Mouse (Mus musculus) forebrain, postnatal 0 days (tissue): ENCODE results near the gene Polr3h. TPM values are rescaled to one million over a fixed set of nuclear protein-coding genes. Genes with fewer than 3 reads are reported as not detected.

Experiments used
- ATAC-seq: fragments of 200-750 bp; cut with Nextera tagmentation; 2 replicates; pipeline ENCODE4 v1.8.0; 2017; ENCODE audit warnings: mild to moderate bottlenecking, moderate library complexity
- DNase-seq: peaks from one replicate; pipeline ENCODE4 v3.0.0-alpha.2; 2015
- H3K27ac ChIP-seq: fragments of 300-500 bp; sonication (generic); 2 replicates; pipeline ENCODE4 v1.5.1; 2014; ENCODE audit warnings: low read depth, mild to moderate bottlenecking, antibody characterized with exemption, low read length, moderate library complexity, mixed read lengths
- H3K27me3 ChIP-seq: fragments of 300-500 bp; sonication (generic); 2 replicates; pipeline ENCODE4 v1.6.1; 2014; ENCODE audit warnings: mild to moderate bottlenecking, low read length, mixed read lengths; ENCODE audit not compliant: insufficient read depth
- H3K36me3 ChIP-seq: fragments of 300-500 bp; sonication (generic); 2 replicates; pipeline ENCODE4 v1.6.1; 2014; ENCODE audit warnings: mild to moderate bottlenecking, moderate library complexity; ENCODE audit not compliant: insufficient read depth
- H3K4me1 ChIP-seq: fragments of 300-500 bp; sonication (generic); 2 replicates; pipeline ENCODE4 v1.6.1; 2014; ENCODE audit warnings: antibody characterized with exemption; ENCODE audit not compliant: insufficient read depth
- H3K4me2 ChIP-seq: fragments of 300-500 bp; sonication (generic); 2 replicates; pipeline ENCODE4 v1.6.1; 2014; ENCODE audit warnings: low read depth, mild to moderate bottlenecking, moderate library complexity
- H3K4me3 ChIP-seq: fragments of 300-500 bp; sonication (generic); 2 replicates; pipeline ENCODE4 v1.5.1; 2014; ENCODE audit warnings: low read depth, low read length, mixed read lengths
- H3K9ac ChIP-seq: fragments of 300-500 bp; sonication (generic); 2 replicates; pipeline ENCODE4 v1.6.1; 2014; ENCODE audit warnings: mild to moderate bottlenecking
- H3K9me3 ChIP-seq: fragments of 300-500 bp; sonication (generic); 2 replicates; pipeline ENCODE4 v1.6.1; 2016; ENCODE audit warnings: low read length
- CTCF ChIP-seq: sonication (generic); IDR thresholded peaks from 2 replicates; pipeline ENCODE4 v1.5.1; 2016; ENCODE audit warnings: antibody characterized with exemption, control low read depth, low read depth
- WGBS: fragments of 180-500 bp; shearing (Covaris S2); extraction: QIAGEN DNeasy Blood & Tissue Kit; methylation state at CpG from one replicate; pipeline ENCODE4 v1.1.7; 2014; 5-methylcytosine and 5-hydroxymethylcytosine counted together
- polyA plus RNA-seq: library from polyadenylated mRNA; unstranded; fragments of >200 nt; fragmentation: Nextera tagmentation; extraction: Ambion mirVana; gene quantifications from 2 replicates; pipeline ENCODE4 v1.2.1, GENCODE M21; 2015
- total RNA-seq: library from RNA; depleted of rRNA; stranded (reverse); fragments of >200 nt; gene quantifications from 2 replicates; pipeline ENCODE4 v1.2.3, GENCODE M21; 2014

The Polr3h gene
- total and polyA plus RNA-seq, 2 experiments from 2014 or later, result 52.8 to 105 TPM

GRCm38 (mm10) chr15:81891140-81891802 is 34.8 kb downstream of the Polr3h start:
- 92% methylated on average over 7 of the region's 7 CpGs for WGBS
- no peaks in the 10 kb centered on the region for H3K27me3 ChIP-seq
- H3K27ac ChIP-seq, result no peak overlapping the region
- no peak overlapping the region for H3K4me2 ChIP-seq
- H3K9me3 ChIP-seq, result no peaks in the 10 kb centered on the region
- H3K4me1 ChIP-seq, result no peaks in the 10 kb centered on the region
- H3K36me3 ChIP-seq, result peaks cover 52% of the 10 kb centered on the region
- ATAC-seq (no peak), DNase-seq (no peak)
- no peak for TF ChIP-seq CTCF
- H3K4me3 ChIP-seq, result no peak overlapping the region
- no peak overlapping the region for H3K9ac ChIP-seq

- Histone ChIP-seq H3K36me3 (peaks cover 37% of the 10 kb centered on the region), H3K9ac (no peak overlapping the region), H3K27me3 (no peaks in the 10 kb centered on the region), H3K9me3 (no peaks in the 10 kb centered on the region), H3K27ac (no peak overlapping the region), H3K4me3 (no peak overlapping the region), H3K4me1 (no peaks in the 10 kb centered on the region), H3K4me2 (no peak overlapping the region)
- ATAC-seq (no peak), DNase-seq (no peak)
- WGBS, result 94% methylated on average over 7 of the region's 7 CpGs
- no peak for TF ChIP-seq CTCF
Measured at GRCm38 (mm10) chr15:81889175-81889574, 36.9 kb downstream of the Polr3h start.

- no peak overlapping the region for H3K27ac ChIP-seq
- no peak for TF ChIP-seq CTCF
- WGBS, result 96% methylated on average over 6 of the region's 6 CpGs
Measured at GRCm38 (mm10) chr15:81886795-81887550, 39.1 kb downstream of the Polr3h start.

GRCm38 (mm10) chr15:81885418-81885934 is 40.6 kb downstream of the Polr3h start:
- 76% methylated on average over 3 of the region's 3 CpGs for WGBS
- no peak for ATAC-seq
- Histone ChIP-seq H3K27ac (no peak overlapping the region), H3K9ac (no peak overlapping the region), H3K4me2 (no peak overlapping the region), H3K9me3 (no peaks in the 10 kb centered on the region), H3K4me3 (no peak overlapping the region), H3K27me3 (no peaks in the 10 kb centered on the region), H3K4me1 (peaks cover 10% of the 10 kb centered on the region; the same call in 1 of the 2 replicates), H3K36me3 (peaks cover 12% of the 10 kb centered on the region; the same call in 1 of the 2 replicates)
- no peak for DNase-seq
- TF ChIP-seq CTCF, result no peak

More at GRCm38 (mm10) chr15:81886795-81887550, 39.1 kb downstream of the Polr3h start:
- Histone ChIP-seq H3K4me2 (no peak overlapping the region), H3K4me1 (no peaks in the 10 kb centered on the region), H3K36me3 (peaks cover 26% of the 10 kb centered on the region), H3K9ac (no peak overlapping the region), H3K27me3 (no peaks in the 10 kb centered on the region), H3K9me3 (no peaks in the 10 kb centered on the region), H3K4me3 (no peak overlapping the region)
- no peak for DNase-seq
- ATAC-seq, result no peak

GRCm38 (mm10) chr15:81882348-81882747 is 43.7 kb downstream of the Polr3h start:
- no peak for ATAC-seq
- Histone ChIP-seq H3K27me3 (no peaks in the 10 kb centered on the region), H3K4me2 (no peak overlapping the region), H3K36me3 (no peaks in the 10 kb centered on the region), H3K4me1 (peaks cover 27% of the 10 kb centered on the region), H3K27ac (no peak overlapping the region), H3K9me3 (no peaks in the 10 kb centered on the region), H3K9ac (no peak overlapping the region), H3K4me3 (no peak overlapping the region)
- DNase-seq, result no peak
- 92% methylated on average over 3 of the region's 3 CpGs for WGBS
- no peak for TF ChIP-seq CTCF

GRCm38 (mm10) chr15:81879531-81880401 is 46.3 kb downstream of the Polr3h start:
- Histone ChIP-seq H3K9ac (peak overlapping the region; percentile 37; the same call in 1 of the 2 replicates), H3K4me3 (no peak overlapping the region), H3K4me1 (peaks cover 27% of the 10 kb centered on the region), H3K27ac (peak overlapping the region; percentile 86), H3K27me3 (no peaks in the 10 kb centered on the region), H3K9me3 (no peaks in the 10 kb centered on the region), H3K36me3 (no peaks in the 10 kb centered on the region), H3K4me2 (peak overlapping the region; percentile 29)
- no peak for TF ChIP-seq CTCF
- ATAC-seq (peak; percentile 94), DNase-seq (peak; percentile 82)
- WGBS, result 12% methylated on average over 5 of the region's 5 CpGs
